Mouse (Mus musculus): Measurements from ENCODE around the gene Sgip1.

The Sgip1 gene

DNA sequence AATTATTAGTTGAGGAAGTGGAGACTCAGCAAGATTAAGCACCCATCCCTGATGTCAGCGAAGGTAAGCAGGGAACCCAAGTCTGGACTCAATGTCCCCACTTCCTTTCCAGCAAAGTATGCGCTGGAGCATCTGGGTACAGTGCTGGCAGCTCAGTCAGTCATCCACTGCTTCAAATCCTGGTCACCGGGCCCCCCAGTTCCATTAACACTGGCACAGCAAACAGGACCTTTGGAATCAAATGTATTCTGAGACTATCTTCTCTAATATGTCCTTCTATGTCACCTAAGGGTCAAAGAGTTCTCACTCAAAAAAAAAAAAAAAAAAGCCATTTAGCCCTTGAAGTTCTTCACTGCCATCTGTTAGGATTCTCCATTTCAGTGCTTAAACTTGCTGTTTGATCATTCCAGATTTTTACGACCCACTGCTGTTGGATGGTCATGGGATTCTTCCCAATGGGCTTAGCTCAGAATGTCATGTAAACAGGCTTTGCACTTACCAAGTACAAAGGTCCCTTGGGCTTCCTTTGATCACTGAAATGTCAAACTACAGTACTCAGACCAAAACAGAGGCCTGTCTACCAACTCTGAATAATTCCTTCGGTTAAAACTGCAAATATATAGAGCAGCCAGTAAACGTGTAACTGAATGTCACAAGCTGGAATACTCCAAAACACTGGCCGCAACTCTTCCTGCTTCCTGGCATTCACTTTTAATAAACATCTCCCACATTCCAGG lies 99.1 kb downstream of the Sgip1 start:
- DNase-seq (ENCODE audit: low spot score in 2 of 2): no peak

DNA sequence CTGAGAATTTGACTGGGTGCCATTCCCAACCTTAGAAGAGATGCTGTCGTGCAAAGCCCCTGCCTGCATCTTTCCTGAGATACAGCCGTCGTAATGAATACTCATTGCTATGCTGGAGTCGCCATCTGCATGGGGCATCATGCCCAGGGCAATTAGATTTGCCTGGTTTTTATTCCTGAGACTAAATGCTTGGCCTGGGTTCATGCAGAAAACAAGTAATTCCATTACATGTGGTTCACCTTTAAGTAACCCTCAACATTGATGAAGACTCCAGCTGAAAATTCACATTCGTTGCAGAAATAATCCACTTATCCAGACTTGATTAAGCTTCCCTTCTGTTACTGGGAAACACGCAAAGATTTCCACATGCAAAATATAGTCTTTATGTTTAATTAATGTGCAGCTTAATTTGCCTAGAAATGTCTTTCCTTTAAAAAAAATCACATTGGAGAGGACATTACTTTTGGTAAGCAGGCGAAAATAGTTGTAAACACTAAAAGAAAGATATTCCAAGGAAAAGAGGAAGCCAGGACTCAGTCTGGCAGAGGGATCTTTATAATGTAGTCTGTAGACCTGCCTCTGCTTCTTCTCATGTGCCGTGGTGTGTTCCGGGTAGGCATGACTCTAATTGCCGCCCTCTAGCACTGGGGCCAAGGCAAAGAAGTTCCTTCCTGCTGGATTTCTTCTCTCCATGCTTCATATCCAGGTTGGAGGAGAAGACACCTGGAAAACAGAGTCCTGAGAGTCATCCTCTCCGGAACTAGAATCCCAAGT lies 100.0 kb downstream of the Sgip1 start:
- DNase-seq (ENCODE audit: low spot score in 2 of 2): no peak

DNA sequence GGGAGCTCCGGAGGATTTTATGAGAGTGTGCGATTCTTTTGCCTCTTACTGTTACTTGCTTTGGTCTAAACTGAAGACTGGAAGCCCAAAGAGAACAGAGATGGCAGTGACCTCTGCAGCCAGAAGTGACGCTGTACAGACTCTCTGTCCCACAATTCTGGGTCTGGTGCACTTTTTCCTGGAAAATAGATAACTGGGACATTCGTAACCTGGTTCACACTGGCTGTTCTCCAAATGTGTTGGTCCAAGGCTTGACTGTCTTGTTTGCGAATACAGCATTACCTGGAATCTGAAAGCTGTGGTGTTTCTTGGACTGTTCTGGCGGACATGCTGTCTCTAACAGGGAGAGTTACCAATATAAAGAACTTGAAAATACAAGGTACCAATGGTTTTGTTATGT lies 109.4 kb downstream of the Sgip1 start:
- DNase-seq (ENCODE audit: low spot score in 2 of 2): no peak

DNA sequence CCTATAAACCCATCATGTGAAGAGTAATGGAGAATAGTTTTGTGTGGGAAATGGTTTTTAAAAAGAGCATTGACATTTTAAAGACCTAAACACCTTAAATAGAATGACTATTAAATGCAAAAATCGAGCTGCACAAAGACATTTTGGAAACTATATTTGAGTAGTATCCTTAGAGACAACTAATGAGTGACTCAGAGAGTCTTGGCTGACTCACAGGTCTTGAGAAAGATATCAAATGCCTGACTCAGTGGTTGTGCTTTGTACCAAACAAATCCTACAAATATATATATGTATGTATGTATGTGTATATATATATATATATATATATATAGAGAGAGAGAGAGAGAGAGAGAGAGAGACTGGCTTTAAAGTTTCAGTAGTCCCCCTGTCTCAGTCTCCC lies 110.1 kb downstream of the Sgip1 start:
- no peak for DNase-seq (ENCODE audit: low spot score in 2 of 2)

DNA sequence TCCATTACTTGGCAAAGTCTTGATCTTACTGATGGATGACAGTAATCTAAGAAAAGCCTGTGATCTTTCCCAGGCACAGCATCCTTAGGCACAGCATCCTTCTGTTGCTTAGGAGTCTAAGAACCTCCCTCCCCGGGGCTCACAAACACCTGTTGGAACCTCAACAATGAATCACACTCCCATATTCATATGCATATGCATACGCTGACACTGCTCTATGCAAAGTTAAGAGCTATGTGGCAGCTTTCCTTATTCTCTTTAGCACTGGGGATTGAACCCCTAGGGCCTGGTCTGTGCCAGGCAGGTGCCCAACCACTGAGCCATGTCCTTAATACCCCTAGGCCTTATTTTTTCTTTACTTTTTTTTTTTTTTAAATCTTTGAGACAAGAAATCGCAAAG lies 111.2 kb downstream of the Sgip1 start:
- DNase-seq (ENCODE audit: low spot score in 2 of 2): no peak

DNA sequence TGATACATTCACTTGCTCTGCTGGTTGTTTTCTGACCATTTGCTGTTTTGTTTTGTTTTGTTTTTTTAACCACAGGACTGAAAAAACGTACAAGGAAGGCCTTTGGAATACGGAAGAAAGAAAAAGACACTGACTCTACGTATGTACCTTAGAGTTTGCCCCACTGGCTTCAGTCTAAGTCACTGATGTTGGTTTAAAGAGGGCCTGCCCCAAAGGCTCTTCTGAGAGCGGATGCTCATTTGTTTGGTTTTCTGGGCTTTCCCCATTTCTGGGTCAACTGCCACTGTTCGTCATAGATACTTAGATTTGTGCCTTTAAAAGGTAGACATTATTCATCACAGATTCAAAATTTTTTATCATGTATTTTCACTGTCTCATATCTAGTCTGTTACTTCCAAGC lies 111.7 kb downstream of the Sgip1 start:
- no peak for DNase-seq (ENCODE audit: low spot score in 2 of 2)

DNA sequence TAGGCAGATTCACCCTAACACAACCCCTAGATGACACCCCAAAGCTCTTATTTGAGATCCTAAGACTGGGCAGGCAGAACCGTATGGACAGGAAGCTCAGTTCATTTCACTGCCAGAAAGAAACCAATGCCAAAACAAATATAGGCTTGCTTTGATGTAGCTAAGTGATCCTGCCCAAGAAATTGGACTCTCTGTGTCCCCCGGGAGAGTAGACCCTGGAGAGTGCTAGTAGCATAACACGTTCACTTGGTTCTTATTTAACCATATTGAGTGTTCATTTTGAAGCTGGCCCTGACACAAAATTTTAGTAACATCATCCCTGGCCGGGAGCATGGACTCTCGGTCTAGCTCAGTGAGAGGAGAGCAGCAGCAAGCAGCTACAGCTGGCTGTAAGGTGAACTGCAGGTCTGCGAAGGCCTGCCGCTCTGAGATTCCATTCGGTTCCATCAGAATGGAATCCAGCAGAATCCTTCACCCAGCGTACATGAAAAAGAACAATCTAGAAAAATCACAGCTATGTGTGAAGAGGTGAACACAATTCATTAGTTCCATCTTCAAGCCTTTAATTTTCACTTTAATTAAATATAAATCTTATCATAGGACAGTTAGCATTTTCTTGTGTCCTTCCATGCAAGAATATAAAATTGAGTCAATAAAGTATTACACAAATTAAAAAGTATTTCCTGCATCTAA lies 112.4 kb downstream of the Sgip1 start:
- no peak for DNase-seq (ENCODE audit: low spot score in 2 of 2)

DNA sequence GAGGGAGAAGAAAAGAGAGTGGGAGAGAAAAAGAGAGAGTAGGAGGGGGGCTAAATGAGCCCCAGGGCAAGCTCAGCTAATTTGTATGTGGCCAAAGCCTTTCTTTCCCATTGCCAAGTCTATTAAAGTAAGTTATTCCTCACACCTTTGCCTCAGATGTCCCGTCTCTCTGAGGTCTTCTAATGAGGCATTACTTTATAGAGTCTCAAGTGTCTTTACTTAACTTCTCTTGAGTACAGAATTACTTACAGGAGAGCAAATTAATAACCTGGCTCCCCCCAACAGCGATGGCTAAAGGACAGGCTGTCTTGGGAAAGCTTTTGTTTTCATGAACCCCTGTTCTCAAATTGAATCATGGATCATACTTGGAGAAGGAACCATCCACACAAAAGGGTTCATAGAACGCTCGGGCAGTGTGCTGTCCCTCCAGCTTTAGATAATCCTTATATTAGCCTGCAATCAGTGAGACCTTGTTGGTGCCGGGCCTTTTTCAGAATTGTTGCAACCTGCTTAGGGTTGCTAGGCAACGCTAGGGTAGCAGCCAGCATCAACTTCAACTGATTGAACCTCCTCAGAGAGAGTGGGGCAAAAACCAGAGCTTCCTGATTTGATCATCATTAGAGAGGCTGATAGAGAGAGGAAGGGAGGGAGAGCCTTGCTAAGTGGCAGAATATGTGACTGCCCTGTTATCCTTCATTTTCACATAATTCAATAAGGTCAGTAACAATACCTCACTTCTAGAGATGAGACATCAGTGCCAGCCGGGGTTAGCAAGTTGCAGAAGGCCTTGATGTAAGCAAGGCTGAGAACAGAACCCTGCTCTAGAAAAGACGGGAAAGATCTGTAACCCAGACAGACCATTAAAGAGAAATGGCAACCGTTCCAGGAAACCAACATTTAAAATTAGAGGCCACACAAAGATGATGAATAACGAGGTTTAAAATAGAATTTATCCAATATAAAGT lies 114.1 kb downstream of the Sgip1 start:
- DNase-seq (ENCODE audit: low spot score in 2 of 2): no peak

DNA sequence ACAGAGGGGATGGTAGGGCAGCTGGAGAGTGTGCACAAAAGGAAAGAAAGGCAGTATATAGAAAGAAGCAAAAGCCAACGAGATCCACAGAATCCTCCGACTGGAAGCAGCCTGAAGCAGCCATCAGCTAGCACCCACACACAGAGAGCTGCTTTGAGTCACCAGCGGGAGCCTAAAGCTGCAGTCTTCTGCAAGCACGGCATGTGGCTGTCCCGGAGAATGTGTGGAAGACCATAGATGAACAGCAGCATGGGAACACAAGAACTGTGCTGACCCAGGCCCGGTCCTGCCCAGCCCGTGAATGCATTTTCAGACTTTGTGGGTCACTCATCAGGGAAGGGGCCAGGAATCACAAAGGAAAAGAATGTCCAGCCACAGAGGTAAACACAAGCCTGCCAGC lies 115.0 kb downstream of the Sgip1 start:
- no peak for DNase-seq (ENCODE audit: low spot score in 2 of 2)

DNA sequence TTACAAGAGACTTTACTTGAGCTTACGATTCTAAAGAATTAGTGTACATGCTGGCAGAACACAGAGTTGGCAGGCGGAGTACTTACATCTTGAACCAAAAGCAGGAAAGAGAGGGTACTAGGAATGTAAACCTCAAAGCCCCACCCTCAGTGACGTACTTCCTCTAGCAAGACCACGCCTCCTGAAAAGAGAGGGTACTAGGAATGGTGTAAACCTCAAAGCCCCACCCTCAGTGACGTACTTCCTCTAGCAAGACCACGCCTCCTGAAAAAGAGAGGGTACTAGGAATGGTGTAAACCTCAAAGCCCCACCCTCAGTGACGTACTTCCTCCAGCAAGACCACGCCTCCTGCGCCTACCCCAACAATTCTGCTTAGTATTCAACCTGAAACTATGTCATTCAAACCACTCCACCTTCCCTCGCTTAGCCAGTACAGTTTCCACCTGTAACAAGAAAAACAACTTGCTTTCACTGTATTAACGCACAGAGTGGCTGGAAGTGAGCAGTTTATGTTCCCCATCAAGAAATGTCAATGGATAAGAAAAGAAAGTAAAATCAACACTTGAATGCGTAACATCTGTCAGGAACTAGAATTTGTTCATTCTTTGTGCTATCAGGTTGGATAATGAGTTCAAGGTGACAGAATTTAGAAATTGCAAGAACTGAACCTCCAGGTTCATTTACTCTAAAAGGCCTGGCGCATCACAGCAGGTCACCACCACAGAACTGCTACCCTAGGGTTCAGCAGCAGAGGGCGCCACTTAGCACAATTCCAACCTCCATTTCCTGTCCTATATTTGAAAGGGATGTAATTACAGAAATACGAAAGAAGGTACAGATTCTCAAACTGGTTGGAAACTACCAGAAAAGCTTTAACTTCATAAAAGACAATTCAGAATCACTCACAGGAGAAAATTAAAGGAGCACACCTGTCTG lies 118.4 kb downstream of the Sgip1 start:
- no peak for DNase-seq (ENCODE audit: low spot score in 2 of 2)

DNA sequence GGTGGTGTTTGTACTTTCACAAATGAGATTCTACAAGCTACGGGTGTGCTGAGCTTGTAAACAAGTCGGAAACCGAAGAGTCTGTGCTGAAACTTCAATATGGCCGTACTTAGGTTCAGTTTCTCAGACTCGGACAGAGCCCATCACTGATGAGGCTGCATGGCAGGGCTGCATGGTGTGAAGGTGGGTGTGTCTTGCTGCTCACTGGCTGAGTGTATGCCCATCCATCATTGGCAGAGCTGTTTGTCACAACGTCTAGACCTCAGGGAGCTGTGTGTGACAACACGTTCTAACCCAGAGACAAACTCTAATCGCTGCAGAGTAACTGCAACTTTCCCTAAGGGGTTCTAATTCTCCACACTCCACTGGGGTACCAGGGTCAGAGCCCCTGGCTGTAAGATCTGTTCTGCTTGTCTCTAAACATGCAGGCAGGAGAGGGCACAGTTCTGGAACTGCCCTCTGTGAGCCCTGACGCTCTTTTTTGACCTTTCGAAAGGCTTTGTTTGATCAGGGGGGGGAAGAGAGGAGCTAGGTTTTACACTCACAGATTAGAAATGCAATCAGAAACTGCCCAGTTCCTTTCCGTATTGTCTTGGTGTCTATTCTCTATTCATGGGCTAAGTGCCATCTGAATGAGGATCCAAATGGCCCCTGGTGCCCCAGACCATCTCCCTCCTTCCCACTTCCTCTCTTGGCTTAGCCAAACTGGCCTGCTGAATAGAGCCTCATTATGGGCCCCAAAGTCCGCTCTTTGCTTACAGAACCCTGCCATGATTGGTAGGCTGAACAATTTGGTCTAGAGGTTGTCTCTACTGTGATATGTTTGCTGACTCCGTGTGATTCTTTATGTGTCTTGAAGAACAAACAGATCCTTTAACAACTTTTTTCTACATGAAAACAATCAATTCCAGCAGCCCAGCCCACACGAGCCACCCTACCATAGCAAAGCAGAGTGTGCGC lies 121.9 kb downstream of the Sgip1 start:
- no peak for DNase-seq (ENCODE audit: low spot score in 2 of 2)

DNA sequence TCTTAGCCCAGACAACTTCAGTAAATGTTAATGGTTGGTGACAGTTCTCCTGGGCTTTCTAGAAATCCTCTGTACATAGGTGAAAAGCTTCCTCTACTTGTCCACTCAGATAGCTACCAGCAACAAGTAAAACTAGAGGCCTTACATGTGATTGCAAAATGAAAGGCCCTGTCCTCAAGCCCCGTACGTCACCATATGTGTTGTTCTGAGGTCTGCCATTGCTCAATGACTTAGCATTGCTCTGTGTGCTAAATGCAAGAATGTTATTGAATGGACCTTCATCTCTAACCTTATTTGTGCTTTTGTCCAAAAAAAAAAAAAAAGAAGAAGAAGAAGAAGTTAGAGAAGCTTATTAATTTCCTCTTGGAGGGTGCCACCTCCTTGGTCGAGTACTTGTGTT lies 125.4 kb downstream of the Sgip1 start:
- no peak for DNase-seq (ENCODE audit: low spot score in 2 of 2)

DNA sequence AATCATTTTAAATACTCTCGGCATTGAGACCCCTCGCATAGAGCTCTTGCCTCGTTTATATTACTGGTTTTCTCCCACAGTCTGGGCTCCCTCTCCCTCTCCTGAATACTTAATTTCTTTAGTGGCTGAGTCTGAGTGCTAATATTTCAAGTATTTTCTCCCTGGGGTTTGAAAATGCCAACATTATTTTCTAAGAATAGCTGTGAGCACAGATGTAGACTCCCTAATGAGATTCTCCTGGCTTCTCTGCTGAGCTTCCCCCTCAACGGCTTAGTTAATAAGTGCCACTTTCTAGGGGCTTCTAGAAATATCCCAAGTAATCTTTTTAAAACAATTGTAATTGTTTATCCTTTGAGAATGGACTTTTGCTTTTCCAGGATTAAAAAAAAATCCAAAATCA lies 130.2 kb downstream of the Sgip1 start:
- no peak for DNase-seq (ENCODE audit: low spot score in 2 of 2)

DNA sequence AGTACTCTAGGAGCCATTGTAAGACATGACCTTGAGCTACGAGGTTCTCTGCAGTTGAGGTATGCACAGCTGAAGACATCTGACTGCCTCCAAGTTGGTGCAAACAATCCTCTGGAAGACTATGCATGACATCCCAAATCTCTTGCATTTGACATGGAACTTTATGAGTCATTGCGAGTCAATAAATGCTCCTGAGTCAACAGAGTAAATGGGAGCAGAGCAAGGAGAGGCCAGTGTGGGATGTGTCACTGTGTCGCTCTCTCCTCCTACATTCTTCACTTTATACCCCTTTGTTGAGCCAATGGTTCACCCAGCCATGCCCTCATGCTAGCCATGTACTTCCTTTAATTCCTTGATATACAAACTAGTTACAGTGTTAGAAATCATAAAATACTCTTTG lies 142.0 kb downstream of the Sgip1 start:
- DNase-seq (ENCODE audit: low spot score in 2 of 2): no peak

DNA sequence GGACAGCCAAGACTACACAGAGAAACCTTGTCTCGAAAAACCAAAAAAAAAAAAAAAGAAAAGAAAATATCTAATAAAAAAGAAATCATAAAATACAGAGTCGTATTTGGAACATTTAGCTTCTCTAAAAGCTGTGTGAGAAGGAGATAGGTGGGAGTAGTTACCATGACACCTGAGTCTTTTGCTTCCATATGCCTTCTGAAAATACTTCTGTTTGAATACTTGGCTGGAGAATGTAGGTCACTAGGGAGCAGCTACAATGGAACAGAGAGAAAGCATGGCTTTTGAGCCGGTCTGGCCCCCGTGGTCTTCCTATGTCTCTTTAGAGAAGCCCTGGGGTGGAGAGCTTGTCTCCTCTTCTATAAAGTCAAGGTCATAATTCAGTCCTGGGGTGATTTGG lies 143.1 kb downstream of the Sgip1 start:
- no peak for DNase-seq (ENCODE audit: low spot score in 2 of 2)

DNA sequence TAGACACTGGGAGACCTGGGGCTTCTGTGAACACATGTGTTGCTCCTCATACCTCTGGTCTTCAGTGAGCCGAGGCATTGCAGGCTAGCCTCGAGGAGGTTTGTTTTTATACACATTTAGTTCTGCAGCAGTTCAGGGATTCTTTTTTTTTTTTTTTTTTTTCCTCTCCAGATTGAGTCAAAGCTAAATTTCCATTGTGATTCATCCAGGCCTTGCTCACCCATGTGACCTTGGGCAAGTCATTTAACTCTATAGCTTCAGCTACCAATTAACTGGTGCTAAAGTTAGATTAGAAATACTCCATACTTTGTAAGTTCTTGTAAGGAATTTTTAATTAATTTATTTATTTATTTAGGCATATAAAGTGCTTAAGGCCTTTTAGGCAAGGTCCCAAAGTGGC lies 145.4 kb downstream of the Sgip1 start:
- no peak for DNase-seq (ENCODE audit: low spot score in 2 of 2)

DNA sequence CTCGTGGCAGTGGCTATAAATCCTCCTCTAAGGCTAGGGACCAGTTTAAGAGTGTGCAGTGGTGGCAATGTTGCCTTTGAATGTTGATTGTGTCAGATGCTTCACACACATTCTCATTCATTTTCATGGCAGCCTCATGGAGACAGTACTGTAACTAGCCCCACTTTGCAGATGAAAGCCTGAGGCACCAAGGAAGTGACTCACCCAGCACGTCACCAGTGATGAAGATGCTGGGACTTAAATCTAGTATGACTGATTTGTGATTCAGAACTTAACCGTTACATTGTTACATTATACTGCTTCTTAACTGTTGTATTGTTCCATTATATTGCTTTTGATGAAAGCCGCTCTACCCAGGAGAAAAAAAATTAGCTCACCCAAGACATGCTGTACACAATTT lies 145.8 kb downstream of the Sgip1 start:
- no peak for DNase-seq (ENCODE audit: low spot score in 2 of 2)

DNA sequence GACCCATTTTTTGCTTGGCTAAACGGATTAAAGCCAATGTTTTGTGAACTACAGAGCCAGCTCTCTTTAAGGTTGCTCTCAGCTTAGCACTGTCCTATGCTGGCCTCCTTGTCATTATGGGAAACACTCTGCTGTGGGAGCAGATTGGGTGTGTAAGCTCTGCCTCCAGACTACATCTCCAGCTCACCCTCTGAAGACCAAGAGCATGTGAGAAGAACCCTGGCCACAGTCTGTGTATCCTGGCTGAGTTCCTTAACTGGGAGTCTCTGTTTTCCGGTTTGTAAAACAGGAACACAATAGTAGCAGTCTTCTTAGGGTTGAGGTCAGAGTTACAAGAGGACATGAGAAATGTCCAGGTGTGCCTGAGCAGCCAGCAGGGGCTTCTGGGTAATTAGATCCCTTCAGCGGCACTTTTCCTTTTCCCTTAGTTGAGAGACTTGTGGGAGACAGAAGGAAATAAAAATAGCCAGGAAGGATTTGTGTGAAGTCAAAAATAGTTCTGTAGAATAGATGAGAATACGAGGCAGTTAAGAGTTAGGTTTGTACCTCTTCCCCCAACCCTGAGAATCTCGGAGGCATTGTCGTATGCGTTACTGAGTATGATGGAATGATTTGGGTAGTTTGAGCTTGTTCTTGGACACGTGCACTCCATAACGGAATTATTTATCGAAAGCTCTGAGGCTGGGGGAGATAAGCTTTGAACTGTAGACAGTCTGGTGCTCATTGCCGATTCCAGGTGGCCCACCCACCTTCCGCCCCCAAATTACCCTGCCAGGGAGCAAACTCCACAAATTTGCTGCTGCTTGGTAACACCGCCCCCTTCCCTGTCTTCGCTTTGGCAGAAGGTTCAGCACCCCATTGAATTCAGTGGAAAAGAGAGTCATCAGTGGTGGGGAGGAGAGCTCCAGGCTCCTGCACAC lies 146.9 kb downstream of the Sgip1 start:
- DNase-seq (ENCODE audit: low spot score in 2 of 2): no peak

Data from spleen, postnatal 36 days (tissue).